Mouse (Mus musculus): ENCODE data around the gene Mtmr3. TPM values are rescaled to one million over a fixed set of nuclear protein-coding genes. Genes with fewer than 3 reads are reported as not detected.

The Mtmr3 gene
- 39.2 TPM for polyA plus RNA-seq (2014; fragmentation: Illumina TruSeq; extraction: RNeasy Lipid Tissue Mini Kit (QIAGEN cat#74804); ENCODE audit: low read depth, low replicate concordance)

DNA sequence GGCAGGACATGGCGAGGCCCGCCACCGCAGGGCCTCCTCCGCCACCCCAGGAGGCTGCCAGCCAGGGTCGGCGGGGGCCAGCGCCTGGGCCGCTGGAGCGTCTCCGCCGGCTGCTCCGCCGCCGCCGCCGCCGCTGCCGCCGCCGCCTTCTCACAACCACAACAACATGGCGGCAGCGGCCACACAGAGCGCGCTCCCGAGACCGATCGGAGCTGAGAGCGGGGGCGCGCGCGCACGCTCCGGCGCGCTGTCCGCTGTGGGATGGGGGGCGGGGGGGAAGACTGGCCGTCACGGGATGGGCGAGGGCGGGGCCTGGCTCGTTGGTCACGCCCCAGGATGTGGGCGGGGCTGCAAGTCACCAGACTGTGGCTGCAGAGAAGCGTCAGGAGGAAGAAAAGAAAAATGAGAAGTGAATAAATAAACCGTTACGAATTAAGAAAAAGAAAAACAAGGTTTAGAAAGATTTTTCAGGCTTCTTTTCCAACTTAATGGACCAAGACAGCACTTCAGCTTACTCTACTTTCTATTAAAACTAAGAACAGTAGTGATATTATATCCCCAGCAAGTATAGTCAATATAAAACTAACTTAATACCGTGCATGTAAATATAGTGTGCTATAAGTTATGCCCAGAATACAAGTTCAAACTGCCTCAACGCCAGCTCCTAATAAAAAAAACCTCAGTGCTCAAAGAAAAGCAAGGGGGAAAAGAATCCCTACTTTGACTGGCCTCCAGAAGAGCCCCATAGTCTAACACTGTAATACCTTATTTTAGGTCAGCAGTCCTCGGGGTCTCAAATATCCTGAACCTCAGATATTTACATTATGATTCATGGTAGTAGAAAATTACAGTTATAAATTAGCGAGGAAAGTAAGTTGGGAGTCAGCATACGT lies at the start of gene Mtmr3:
TSS of gene Mtmr3 (minus strand) at position 256 of the 893 bp plus-strand sequence.

DNA sequence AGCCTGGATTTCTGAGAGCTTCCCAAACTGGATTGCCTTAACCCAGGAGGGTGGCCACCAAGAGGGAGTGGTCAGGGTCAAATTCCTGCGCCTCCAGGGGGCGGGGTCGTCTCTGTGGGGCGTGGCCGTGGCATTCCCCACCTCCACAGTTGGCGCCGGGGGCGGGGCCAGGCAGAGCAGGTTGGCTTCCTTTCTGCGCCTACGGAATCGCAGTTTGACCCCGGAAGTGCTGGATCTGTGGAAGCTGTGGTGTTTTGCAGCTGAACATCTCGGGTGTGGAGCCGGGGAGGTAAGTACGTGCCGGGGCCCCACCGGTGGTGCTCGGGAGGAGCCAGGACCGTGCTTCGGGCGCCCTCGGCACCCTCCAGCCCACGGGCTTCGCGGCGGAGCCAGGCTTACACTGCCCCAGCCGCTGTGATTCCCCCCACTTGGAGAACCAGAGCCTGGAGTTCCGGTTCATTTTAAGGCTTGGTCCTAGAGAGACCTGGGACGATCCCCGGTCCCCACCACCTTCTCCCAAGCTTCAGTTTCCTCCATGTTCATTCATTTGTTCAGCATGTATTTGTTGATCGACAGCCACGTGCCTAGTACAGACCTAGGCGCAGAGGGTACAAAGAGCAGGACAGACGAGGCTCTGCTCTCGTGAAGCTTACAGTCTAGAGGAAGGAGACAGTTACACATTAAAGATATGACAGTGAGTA lies 43.0 kb upstream of the Mtmr3 start, which contains the start of gene Ascc2:
TSS of gene Ascc2 (plus strand) at position 214 of the 701 bp plus-strand sequence.

GRCm38 (mm10) chr11:4620017-4620485 lies 25.4 kb upstream of the Mtmr3 start, which contains the start of gene Gm11032:
TSS of gene Gm11032 (plus strand) at chr11:4620067.

GRCm38 (mm10) chr11:4440978-4441377 lies 153.7 kb downstream of the Mtmr3 start, which contains the start of gene Hormad2:
TSS of gene Hormad2 (minus strand) at chr11:4441105.

Other genes with a start within 250 kb of the Mtmr3 start
- gene Hormad2, start 153.8 kb downstream of the Mtmr3 start, polyA plus RNA-seq (2014; fragmentation: Illumina TruSeq; extraction: RNeasy Lipid Tissue Mini Kit (QIAGEN cat#74804); ENCODE audit: low read depth, low replicate concordance): not detected
- not detected for gene Gm11032, start 25.2 kb upstream of the Mtmr3 start, polyA plus RNA-seq (2014; fragmentation: Illumina TruSeq; extraction: RNeasy Lipid Tissue Mini Kit (QIAGEN cat#74804); ENCODE audit: low read depth, low replicate concordance)
- 15.9 TPM for gene Ascc2, start 42.9 kb upstream of the Mtmr3 start, polyA plus RNA-seq (2014; fragmentation: Illumina TruSeq; extraction: RNeasy Lipid Tissue Mini Kit (QIAGEN cat#74804); ENCODE audit: low read depth, low replicate concordance)
- 1,829 TPM for gene Uqcr10, start 109.5 kb upstream of the Mtmr3 start, polyA plus RNA-seq (2014; fragmentation: Illumina TruSeq; extraction: RNeasy Lipid Tissue Mini Kit (QIAGEN cat#74804); ENCODE audit: low read depth, low replicate concordance)
- 34.0 TPM for gene Zmat5, start 109.8 kb upstream of the Mtmr3 start, polyA plus RNA-seq (2014; fragmentation: Illumina TruSeq; extraction: RNeasy Lipid Tissue Mini Kit (QIAGEN cat#74804); ENCODE audit: low read depth, low replicate concordance)
- gene Cabp7, start 151.9 kb upstream of the Mtmr3 start, polyA plus RNA-seq (2014; fragmentation: Illumina TruSeq; extraction: RNeasy Lipid Tissue Mini Kit (QIAGEN cat#74804); ENCODE audit: low read depth, low replicate concordance): not detected

Data from heart, adult 10 weeks (tissue).